Mouse (Mus musculus) kidney, adult 2 months (tissue): ENCODE results near the gene Wwc2.

Source experiments
- CTCF ChIP-seq: fragments of 200-500 bp; conservative IDR thresholded peaks from 2 replicates; pipeline ENCODE4 v1.5.1; 2011; ENCODE audit warnings: low read depth, mild to moderate bottlenecking, control low read depth, low read length, moderate library complexity, mixed read lengths; ENCODE audit not compliant: insufficient read depth, insufficient read length
- POLR2A ChIP-seq: fragments of 200-500 bp; IDR thresholded peaks from one replicate; pipeline ENCODE4 v1.6.1; 2011; ENCODE audit warnings: low read depth, low read length, control low read depth

GRCm38 (mm10) chr8:47904004-47904403 is 86.7 kb downstream of the Wwc2 start:
- TF ChIP-seq CTCF = no peak
- no peak for TF ChIP-seq POLR2A
